Mouse (Mus musculus) intestine, embryonic 16.5 days (tissue): ENCODE data around the gene Krt73. TPM values are rescaled to one million over a fixed set of nuclear protein-coding genes. Genes with fewer than 3 reads are reported as not detected.

Source experiments
- ATAC-seq: fragments of 200-750 bp; cut with Nextera tagmentation; 2 replicates; pipeline ENCODE4 v1.8.0; 2017; ENCODE audit warnings: moderate TSS enrichment, moderate library complexity
- H3K27ac ChIP-seq: fragments of 300-500 bp; sonication (generic); 2 replicates; pipeline ENCODE4 v1.5.1; 2014; ENCODE audit warnings: mild to moderate bottlenecking, low read length
- H3K27me3 ChIP-seq: fragments of 300-500 bp; sonication (generic); replicated peaks from 2 replicates; pipeline ENCODE4 v1.6.1; 2014; ENCODE audit warnings: low read length, control low read depth, mixed read lengths; ENCODE audit not compliant: control insufficient read depth, insufficient read depth
- H3K36me3 ChIP-seq: fragments of 300-500 bp; sonication (generic); 2 replicates; pipeline ENCODE4 v1.6.1; 2014; ENCODE audit warnings: low read length, control low read depth; ENCODE audit not compliant: control insufficient read depth, insufficient read depth
- H3K4me1 ChIP-seq: fragments of 300-500 bp; sonication (generic); 2 replicates; pipeline ENCODE4 v1.6.1; 2014; ENCODE audit warnings: low read length, control low read depth, mixed read lengths; ENCODE audit not compliant: control insufficient read depth, insufficient read depth
- H3K4me2 ChIP-seq: fragments of 300-500 bp; sonication (generic); 2 replicates; pipeline ENCODE4 v1.6.1; 2014; ENCODE audit warnings: low read depth, low read length, control low read depth
- H3K4me3 ChIP-seq: fragments of 300-500 bp; sonication (generic); 2 replicates; pipeline ENCODE4 v1.5.1; 2014; ENCODE audit warnings: mild to moderate bottlenecking, low read length
- H3K9ac ChIP-seq: fragments of 300-500 bp; sonication (generic); 2 replicates; pipeline ENCODE4 v1.6.1; 2014; ENCODE audit warnings: low read depth, low read length
- H3K9me3 ChIP-seq: fragments of 300-500 bp; sonication (generic); 2 replicates; pipeline ENCODE4 v1.6.1; 2016; ENCODE audit warnings: low read length, control low read depth; ENCODE audit not compliant: control insufficient read depth
- WGBS: fragments of 180-500 bp; shearing (Covaris S2); extraction: QIAGEN DNeasy Blood & Tissue Kit; methylation state at CpG from one replicate; pipeline ENCODE4 v1.1.7; 2014; 5-methylcytosine and 5-hydroxymethylcytosine counted together
- polyA plus RNA-seq: library from polyadenylated mRNA; unstranded; fragments of >200 nt; fragmentation: Nextera tagmentation; extraction: Ambion mirVana; gene quantifications from 2 replicates; pipeline ENCODE4 v1.2.1, GENCODE M21; 2015

The Krt73 gene
- not detected in 2 replicates for polyA plus RNA-seq

DNA sequence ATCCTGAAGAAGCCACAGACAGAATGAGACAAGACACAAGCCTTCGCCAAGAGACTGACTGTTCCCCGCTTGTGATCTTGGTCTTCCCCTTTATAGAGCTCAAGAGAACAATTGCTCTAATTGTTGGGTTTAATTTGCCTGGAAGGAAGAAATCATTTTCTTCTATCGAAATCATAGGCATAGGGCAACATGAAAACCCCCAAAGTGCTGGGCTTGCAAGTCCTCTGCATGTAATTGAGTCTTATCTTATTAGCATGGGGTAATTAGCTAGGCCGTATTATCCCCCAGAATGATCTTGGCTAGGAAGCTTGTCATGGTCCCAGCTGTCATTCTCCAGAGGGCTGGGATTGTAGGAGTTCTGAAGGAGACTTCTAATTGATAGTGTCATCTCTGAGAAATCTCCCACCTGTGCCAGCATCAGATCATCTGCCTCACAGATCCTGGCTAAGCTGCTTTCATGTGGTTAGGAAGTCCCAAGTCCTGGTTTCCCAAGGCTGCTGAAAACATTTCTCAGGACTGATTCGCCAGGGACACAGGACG lies at the start of gene Krt73:
Krt73 (minus strand) TSS at position 51 of the 540 bp plus-strand sequence.
- Histone ChIP-seq H3K36me3 (no peaks in the 10 kb centered on the region), H3K9ac (no peak within 1 kb of the TSS), H3K27ac (no peak within 1 kb of the TSS), H3K9me3 (no peaks in the 10 kb centered on the region), H3K4me2 (no peak within 1 kb of the TSS), H3K4me3 (no peak within 1 kb of the TSS), H3K27me3 (no peaks in the 10 kb centered on the region), H3K4me1 (no peaks in the 10 kb centered on the region)
- WGBS = 78% methylated on average over 6 of the region's 6 CpGs
- no peak for ATAC-seq

- Histone ChIP-seq H3K9me3 (no peaks in the 10 kb centered on the region), H3K4me1 (no peaks in the 10 kb centered on the region), H3K4me2 (no peak within 1 kb of the TSS), H3K27me3 (peaks cover 7% of the 10 kb centered on the region), H3K4me3 (no peak within 1 kb of the TSS), H3K27ac (no peak within 1 kb of the TSS), H3K36me3 (no peaks in the 10 kb centered on the region), H3K9ac (no peak within 1 kb of the TSS)
- 60% methylated on average over 6 of the region's 6 CpGs for WGBS
- ATAC-seq = no peak
These were observed 48.5 kb upstream of the Krt73 start, which contains the start of gene Krt1 for GRCm38 (mm10) chr15:101850694-101851093. Gene Krt1, minus strand, starts transcription at chr15:101850794.

DNA sequence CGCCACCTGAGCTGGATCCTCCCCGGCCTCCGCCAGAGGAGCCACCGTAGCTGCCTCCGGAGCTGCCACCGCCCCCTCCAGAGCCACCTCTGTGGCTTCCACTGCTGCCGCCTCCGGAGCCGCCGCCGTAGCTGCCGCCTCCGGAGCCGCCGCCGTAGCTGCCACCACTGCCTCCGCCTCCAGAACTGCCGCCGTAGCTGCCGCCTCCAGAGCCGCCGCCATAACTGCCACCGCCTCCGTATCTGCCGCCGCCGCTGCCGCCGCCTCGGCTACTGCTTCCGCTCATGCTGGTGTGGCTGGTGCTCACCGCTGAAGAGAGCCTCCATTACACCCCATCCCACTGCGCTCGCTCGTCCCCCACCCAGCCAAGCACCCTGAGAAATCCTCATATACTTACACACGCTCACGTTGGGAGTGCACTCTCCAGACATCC lies 43.8 kb upstream of the Krt73 start:
- Histone ChIP-seq H3K4me2 (peak overlapping the region; percentile 92), H3K27me3 (no peaks in the 10 kb centered on the region; the same call in 1 of the 2 replicates), H3K36me3 (no peaks in the 10 kb centered on the region), H3K4me1 (no peaks in the 10 kb centered on the region), H3K9me3 (no peaks in the 10 kb centered on the region), H3K9ac (peak overlapping the region; percentile 74), H3K4me3 (peak overlapping the region; percentile 55), H3K27ac (no peak overlapping the region)
- ATAC-seq = peak; percentile 66
- WGBS = under 1% methylated on average over 37 of the region's 37 CpGs

GRCm38 (mm10) chr15:101843192-101843591 lies 41.0 kb upstream of the Krt73 start:
- H3K4me1 ChIP-seq = no peaks in the 10 kb centered on the region
- 50% methylated on average over 9 of the region's 9 CpGs for WGBS
- no peak overlapping the region for H3K9ac ChIP-seq
- H3K9me3 ChIP-seq = no peaks in the 10 kb centered on the region
- H3K27ac ChIP-seq = no peak overlapping the region
- H3K36me3 ChIP-seq = no peaks in the 10 kb centered on the region
- H3K27me3 ChIP-seq = no peaks in the 10 kb centered on the region
- no peak overlapping the region for H3K4me2 ChIP-seq
- no peak for ATAC-seq
- H3K4me3 ChIP-seq = no peak overlapping the region

DNA sequence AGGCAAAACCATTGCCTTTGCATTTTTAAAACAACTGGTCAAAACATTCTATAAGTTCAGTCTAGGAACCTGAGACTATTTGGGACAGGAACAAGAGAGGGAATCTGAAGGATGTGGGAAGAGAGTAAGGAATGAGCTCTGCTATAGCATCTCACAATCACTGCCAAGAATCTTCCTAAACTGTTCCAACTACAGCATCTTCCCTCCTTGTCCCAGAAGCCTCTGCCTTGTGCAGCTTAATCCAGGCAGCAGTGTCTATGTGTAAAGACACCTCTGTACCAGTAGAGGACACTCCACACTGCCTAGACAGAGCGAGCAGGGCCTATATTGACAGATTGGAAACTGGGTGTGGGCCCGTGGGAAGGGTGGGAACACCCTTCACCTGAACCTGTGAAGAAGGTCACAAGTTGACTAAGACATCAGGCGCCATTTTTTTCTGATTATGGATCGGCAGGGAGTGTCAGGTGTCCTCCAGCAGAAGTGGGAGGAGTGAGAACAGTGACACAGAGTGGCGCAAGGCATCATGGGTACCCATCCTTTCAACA lies 32.7 kb upstream of the Krt73 start:
- H3K4me2 ChIP-seq = no peak overlapping the region
- H3K27ac ChIP-seq = no peak overlapping the region
- no peaks in the 10 kb centered on the region for H3K9me3 ChIP-seq
- WGBS = 61% methylated on average over 5 of the region's 5 CpGs
- H3K9ac ChIP-seq = no peak overlapping the region
- no peak overlapping the region for H3K4me3 ChIP-seq
- H3K36me3 ChIP-seq = no peaks in the 10 kb centered on the region
- no peaks in the 10 kb centered on the region for H3K27me3 ChIP-seq
- no peak for ATAC-seq
- H3K4me1 ChIP-seq = no peaks in the 10 kb centered on the region

DNA sequence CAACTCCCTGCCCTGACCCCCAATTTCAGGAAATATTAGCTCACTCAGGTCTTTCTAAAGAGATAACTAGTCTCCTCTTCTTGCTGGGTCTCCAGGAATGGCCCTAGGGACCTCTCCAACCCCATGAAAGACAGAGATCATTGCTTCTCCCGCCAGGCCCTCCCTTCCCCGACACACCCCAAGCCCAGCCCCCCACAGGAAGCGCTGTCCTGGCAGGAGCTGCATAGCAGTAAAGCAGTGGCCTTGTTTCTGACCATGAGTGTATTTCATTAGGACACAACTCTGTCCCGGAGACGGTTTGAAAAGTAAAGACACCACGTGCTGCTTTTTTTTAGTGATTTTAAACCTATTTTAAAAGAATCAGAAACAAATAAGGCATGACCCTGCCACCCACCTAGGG lies 31.0 kb upstream of the Krt73 start:
- H3K4me2 ChIP-seq = no peak overlapping the region
- no peak for ATAC-seq

DNA sequence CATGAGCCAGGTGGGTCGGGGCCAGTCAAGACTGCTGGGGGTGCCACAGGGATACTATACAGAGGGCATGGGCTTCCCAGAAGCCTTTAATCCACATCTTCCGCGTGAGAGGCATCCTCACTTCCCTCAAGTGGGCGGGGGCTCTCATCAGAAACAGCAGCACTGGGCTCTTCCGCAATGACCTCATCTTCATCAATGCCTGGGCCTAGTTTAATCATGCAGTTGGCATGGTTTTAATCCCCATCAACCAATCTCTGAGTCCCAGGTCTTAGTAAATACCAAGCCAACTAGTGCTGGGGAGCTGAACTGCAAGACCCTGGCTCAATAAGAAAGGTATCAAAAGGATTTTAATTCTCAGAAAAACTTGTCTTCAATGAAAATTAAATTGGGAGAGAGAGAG lies 27.3 kb upstream of the Krt73 start:
- no peaks in the 10 kb centered on the region for H3K36me3 ChIP-seq
- H3K9ac ChIP-seq = no peak overlapping the region
- no peaks in the 10 kb centered on the region for H3K27me3 ChIP-seq
- H3K4me2 ChIP-seq = no peak overlapping the region
- H3K27ac ChIP-seq = no peak overlapping the region
- 70% methylated on average over 5 of the region's 5 CpGs for WGBS
- no peaks in the 10 kb centered on the region for H3K4me1 ChIP-seq
- ATAC-seq = no peak
- H3K9me3 ChIP-seq = no peaks in the 10 kb centered on the region
- H3K4me3 ChIP-seq = no peak overlapping the region

More for the DNA sequence above, 31.0 kb upstream of the Krt73 start:
- WGBS = 34% methylated on average over 6 of the region's 6 CpGs
- no peak overlapping the region for H3K9ac ChIP-seq
- H3K4me3 ChIP-seq = no peak overlapping the region
- no peaks in the 10 kb centered on the region for H3K36me3 ChIP-seq
- no peaks in the 10 kb centered on the region for H3K4me1 ChIP-seq
- no peaks in the 10 kb centered on the region for H3K27me3 ChIP-seq
- no peak overlapping the region for H3K27ac ChIP-seq
- H3K9me3 ChIP-seq = no peaks in the 10 kb centered on the region

DNA sequence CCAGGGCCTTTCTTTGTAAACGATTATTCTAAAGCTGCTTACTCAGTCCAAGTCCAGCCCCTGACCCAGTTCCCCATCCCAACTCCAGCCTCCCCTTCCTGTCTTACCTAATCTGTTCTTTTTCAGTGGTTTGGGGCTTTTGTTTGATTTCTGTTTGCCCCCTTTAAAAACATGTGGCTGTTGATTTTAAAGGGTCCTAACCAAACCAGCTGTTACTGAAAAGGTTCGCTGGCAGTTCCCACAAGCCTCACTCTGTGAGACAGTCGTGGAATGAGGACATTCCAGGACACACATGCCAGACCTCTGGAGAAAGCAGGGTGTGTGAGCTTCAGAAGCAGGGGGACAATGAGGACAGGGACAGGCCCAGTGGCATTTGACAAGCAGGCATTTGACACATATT lies 19.6 kb upstream of the Krt73 start:
- H3K4me3 ChIP-seq = no peak overlapping the region
- H3K4me1 ChIP-seq = no peaks in the 10 kb centered on the region
- H3K27me3 ChIP-seq = 0 out of 2 replicates have a peak, but pooled peaks cover 5% of the 10 kb centered on the region
- no peaks in the 10 kb centered on the region for H3K9me3 ChIP-seq
- H3K27ac ChIP-seq = no peak overlapping the region
- 23% methylated on average over 3 of the region's 3 CpGs for WGBS
- H3K4me2 ChIP-seq = no peak overlapping the region
- no peaks in the 10 kb centered on the region for H3K36me3 ChIP-seq
- no peak for ATAC-seq
- H3K9ac ChIP-seq = no peak overlapping the region

- H3K9me3 ChIP-seq = no peaks in the 10 kb centered on the region
- WGBS = 77% methylated on average over 16 of the region's 16 CpGs
- no peak within 1 kb of the TSS for H3K9ac ChIP-seq
- H3K4me3 ChIP-seq = no peak within 1 kb of the TSS
- 0 out of 2 replicates have a peak, but pooled peaks cover 5% of the 10 kb centered on the region for H3K27me3 ChIP-seq
- no peaks in the 10 kb centered on the region for H3K4me1 ChIP-seq
- H3K27ac ChIP-seq = no peak within 1 kb of the TSS
- no peaks in the 10 kb centered on the region for H3K36me3 ChIP-seq
- ATAC-seq = no peak
- no peak within 1 kb of the TSS for H3K4me2 ChIP-seq
These were observed 15.7 kb upstream of the Krt73 start, which contains the start of gene Krt2 for GRCm38 (mm10) chr15:101817875-101818274. Gene Krt2, minus strand, starts transcription at chr15:101818169.
